Mouse (Mus musculus): ENCODE data around the gene Il21r.

The Il21r gene

GRCm38 (mm10) chr7:125603185-125603631, at the start of gene Il21r:
Gene Il21r (plus strand): TSS chr7:125603429.
- in situ Hi-C loops (cut with MboI): no loop called here

DNA sequence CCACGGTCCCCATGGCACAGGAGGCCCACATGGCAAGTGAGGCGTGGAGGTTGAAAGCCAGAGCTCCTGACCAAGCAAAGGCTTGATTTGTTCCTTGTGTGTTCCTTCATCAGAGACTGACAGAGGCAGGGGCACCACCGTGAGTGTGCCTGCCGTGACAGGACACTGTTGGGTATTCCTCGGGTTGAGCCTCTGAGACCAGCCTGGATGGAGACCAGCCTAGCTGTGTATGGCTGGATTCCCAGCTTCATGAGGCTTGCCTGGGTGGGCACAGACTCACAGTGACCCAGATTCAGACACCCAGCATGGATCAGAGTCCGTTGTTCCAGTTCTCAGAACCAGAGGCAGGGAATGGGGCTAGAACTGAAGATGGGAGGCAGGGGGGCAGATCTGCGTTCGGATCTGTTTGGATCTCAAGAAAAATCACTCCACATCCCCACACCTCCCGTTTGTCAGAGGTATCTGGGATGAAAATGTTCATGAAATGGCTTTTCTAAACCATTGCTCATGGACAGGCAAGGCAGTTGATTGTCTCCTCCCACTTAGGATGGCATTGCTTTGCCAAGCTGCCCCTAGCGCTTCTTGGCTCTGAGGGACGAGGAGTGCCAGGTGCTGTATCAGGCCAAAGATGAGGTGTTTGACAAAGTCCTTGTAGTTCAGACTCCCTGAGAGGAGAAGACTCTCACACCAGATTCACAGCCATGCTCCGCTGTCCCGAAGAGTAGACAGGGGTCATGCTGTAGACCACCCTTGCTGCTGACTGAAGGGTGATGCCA, 49.4 kb upstream of the Il21r start:
- in situ Hi-C loops (cut with MboI): loop anchor here (5.0 kb wide), 1 partner anchor 57 kb away; no protein-coding TSS in a partner anchor

- in situ Hi-C loops (cut with MboI): loop anchor here (5.0 kb wide), 1 partner anchor 57 kb away; no protein-coding TSS in a partner anchor
These were observed 48.6 kb upstream of the Il21r start for GRCm38 (mm10) chr7:125554456-125555114.

DNA sequence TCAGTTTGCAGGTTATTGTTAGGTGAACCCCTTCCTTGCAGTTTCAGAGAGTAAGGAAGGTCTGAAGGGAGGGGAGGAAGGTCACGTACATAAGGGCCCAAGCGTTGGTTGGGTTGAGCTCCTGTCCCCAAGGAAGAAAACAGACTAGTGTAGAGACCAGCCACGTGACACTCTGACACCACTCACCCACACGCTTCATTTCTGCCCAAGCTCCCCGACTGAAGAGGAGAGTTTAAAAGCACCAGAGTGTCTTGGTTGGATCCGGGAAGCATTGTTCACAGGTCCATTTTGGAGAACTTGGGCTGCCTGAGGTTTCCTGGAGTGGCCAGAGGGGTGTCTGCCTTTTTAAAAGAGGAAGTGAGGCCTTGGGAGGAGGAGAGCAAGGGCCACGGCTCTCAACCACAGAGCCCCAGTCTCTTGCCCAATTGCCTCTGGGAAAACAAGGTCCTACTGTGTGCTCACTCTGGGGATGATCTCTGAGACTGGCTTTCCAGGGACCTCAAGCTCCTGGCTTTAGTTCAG, 47.8 kb upstream of the Il21r start:
- in situ Hi-C loops (cut with MboI): no loop called here

DNA sequence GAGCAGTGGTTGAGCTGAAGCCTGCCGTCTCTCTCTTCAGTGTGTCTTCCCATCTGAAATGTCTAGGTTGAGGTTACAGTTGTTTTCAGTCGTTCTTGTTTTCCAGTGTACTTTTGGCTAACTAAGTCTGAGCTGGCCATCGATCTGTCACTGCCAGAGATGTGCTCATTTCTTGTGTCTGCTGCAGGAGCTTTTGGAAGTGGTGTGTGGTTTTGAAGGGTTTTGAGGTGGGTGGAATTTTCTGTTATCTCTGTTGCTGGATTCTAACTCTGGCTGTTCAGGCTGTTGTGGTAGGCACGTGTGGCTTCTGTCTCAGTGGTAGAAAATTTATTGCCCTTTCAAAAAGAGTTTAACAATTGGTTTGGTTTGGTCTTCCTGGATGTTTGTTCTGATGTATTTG, 47.1 kb upstream of the Il21r start:
- in situ Hi-C loops (cut with MboI): no loop called here

DNA sequence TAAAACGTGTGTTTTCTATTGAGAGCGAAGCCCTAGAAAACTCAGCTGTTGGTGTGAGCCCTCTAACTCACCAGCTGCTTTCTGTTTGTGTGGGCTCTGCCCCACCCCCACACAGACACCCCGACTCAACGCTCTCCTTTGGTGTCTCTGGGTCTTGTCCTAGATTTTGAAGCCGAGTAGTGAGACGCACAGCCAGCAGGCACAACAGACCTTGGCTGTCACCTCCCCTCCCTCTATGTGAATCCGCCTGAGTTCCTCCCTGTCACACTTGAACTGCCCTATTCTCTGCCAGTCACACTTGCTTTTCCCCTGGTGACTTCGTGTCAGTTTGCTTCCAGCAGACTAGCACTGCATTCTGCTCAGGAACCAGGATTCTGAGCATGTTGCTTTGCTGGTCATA, 46.4 kb upstream of the Il21r start:
- in situ Hi-C loops (cut with MboI): no loop called here

GRCm38 (mm10) chr7:125558401-125558945, 44.8 kb upstream of the Il21r start:
- in situ Hi-C loops (cut with MboI): no loop called here

GRCm38 (mm10) chr7:125558997-125559396, 44.2 kb upstream of the Il21r start:
- in situ Hi-C loops (cut with MboI): no loop called here

- in situ Hi-C loops (cut with MboI): no loop called here
These were observed 43.7 kb upstream of the Il21r start for GRCm38 (mm10) chr7:125559537-125559936.

GRCm38 (mm10) chr7:125560146-125560785, 43.0 kb upstream of the Il21r start:
- in situ Hi-C loops (cut with MboI): no loop called here

DNA sequence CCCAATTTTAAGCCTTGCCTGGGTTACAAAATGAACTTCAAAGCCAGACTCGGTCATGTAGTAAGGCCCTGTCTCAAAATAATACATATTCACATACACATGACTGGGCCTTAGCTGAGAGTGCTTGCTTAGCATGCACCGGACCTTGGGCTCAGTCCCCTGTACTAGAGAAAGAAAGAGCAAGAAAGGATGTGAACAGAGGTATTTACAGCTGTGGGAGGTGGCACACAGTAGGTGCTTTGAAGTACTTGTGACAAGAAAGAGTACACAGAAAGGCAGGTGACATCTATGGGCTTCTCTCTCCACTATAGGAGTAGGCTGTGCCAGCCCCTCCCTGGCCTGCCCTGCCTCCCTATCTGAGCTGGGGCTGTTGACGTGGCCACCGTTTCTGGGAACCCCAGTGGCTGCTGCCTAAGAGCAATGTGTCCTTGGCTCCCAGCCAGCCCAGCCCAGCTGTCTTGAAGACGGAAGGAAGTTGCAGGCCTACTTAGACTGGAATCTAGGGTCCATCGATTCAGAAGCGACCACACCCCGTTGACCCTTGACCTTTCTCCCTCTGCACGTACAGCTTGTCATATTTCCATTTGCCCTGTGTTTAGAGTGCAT, 42.0 kb upstream of the Il21r start:
- in situ Hi-C loops (cut with MboI): no loop called here

DNA sequence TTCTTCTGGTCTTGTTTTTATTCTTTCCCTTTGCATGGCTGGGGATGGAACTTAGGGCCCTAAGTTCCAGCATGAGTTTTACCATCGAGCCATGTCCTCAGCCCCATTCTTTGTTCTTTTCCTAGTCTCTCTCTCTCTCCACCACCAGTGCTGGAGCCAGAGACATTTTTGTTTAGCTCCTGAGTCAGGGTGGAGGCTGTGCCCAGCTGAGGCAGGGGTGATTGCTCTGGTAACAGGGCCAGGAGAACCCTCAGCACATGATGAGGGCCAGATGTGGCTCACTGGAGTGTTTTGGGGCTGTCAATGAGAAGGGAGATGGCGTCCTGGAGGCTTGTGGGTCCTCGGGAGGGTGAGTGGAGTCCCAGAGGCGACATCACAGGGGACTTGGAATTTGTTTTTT, 40.8 kb upstream of the Il21r start:
- in situ Hi-C loops (cut with MboI): no loop called here

- in situ Hi-C loops (cut with MboI): no loop called here
These were observed 40.1 kb upstream of the Il21r start for GRCm38 (mm10) chr7:125563093-125563492.

DNA sequence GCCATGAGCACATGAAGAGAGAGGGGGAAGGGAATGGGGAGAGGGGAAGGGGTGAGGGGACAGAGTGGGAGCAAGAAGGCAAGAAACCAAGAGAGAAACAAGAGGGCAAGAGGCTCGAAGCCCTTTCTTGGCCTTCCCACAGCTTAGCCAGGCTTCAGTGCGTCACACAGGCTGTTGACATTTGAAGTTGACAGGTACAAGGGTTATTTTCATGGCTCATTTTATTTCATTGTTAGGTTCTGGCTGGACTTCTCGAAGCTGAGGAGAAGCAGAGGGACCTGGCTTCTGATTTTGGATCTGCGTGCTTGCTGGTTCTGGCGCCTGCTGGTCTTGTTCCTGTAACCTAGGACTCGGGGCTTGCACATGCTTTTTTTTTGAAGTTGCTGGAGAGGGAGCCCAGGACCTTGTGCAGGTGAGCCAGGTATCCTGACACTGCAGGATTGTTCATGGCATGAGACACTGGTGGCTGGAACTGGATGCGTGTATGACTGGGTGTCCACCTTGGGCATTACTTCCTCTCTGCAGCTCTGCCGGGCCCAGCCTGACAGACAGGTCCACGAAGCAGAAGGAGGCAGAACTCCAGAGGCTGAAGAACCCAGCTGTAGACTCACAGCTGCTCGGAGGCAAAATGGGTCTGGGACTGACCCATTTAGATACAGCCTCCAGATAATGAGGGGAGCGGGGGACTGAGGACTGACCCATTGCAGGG, 38.8 kb upstream of the Il21r start:
- in situ Hi-C loops (cut with MboI): loop anchor here (5.0 kb wide), 1 partner anchor 92 kb away; no protein-coding TSS in a partner anchor

DNA sequence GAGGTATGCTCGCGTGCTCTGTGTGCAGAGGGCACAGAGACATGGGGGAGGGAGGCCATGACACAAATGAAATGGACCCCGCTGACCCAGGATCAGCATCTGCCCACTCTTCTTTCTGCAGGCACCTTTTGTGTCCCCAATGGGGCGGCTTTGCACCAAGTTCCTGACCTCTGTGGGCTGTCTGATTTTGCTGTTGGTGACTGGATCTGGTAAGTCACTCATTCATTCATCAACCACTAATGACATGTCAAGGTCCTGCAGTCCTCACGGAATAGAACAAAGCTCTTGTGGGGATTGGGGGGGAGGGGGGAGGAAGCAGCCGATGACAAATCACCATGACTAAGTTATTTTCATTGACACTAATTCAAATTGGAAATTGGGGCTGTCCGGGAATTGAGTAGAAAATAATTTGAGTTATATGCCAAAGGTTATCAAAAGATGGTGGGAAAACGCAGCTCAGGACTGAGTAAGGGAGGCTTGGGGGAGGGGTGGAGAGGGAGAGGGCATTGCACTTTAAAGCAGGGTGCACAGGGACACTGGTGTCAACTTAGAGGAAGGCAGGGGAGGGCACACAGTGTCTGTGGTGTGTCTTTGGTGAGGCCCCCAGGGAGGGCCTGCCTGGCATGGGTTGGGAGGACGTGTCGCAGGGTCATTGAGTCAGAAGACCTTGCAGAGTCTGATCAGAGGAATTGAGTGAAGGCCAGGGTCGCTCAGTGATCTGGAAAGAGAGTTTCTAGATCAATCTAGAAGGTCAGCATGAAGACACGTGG, 37.5 kb upstream of the Il21r start:
- in situ Hi-C loops (cut with MboI): loop anchor here (5.0 kb wide), 1 partner anchor 93 kb away; no protein-coding TSS in a partner anchor

GRCm38 (mm10) chr7:125566420-125566819, 36.8 kb upstream of the Il21r start:
- in situ Hi-C loops (cut with MboI): loop anchor here (5.0 kb wide), 1 partner anchor 94 kb away; no protein-coding TSS in a partner anchor

DNA sequence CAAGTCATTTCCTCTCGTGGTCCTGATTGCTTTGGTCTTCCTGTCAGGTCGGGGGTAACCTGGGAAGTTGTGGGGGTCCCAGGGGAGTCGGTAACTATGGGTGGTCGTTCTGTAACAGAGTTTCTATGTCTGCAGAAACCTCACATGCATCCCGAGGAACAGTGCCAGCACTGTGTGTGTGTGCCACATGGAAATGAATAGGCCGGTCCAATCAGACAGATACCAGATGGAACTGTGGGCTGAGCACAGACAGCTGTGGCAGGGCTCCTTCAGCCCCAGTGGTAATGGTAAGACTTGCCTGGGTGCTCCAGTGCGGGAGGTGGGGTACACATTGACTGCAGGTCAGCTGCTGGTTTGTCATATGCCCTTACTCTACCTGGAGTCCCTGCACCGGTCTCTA, 34.3 kb upstream of the Il21r start:
- in situ Hi-C loops (cut with MboI): loop anchor here (5.0 kb wide), 1 partner anchor 97 kb away; no protein-coding TSS in a partner anchor

DNA sequence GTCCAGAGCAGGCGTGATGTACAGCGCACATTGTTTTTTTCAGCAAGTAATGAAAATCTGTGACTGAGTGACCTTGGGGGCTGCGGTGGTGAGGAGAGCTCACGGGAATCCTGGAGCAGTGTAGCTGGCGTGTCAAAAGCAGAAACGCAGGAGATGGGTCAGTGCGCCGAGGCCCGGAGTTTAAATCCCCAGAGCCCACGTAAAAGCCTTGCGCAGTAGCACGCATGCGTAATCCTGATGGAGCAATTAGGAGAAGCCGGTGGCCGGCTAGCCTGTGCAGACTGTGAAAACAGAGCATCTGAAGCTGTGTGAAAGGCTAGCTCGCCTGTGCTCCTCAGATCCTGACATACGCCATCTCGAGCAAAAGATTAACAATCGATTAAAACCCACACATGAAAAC, 31.3 kb upstream of the Il21r start:
- in situ Hi-C loops (cut with MboI): no loop called here

- in situ Hi-C loops (cut with MboI): no loop called here
These were observed 30.5 kb upstream of the Il21r start for GRCm38 (mm10) chr7:125572737-125573136.

DNA sequence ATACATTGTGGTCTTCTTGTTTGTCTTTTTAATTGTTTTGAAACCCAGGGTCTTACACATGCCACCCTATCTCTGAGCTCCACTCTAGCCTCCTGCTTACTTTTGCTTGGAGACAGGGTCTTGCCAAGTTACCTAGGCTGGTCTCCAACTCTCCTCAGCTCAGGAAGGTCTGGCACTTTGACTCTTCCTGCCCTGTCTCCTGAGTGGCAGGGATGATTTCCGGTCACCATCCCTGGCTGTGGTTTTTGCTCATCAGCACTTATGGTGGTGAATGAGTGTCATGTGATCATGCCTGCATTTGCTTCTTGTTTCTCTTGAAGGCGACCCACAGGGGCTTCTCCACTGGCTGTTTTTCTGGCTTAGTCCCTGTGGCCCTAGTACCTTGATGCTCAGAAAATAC, 29.4 kb upstream of the Il21r start:
- in situ Hi-C loops (cut with MboI): no loop called here
